Mouse (Mus musculus) ES-Bruce4 (cell line): Measurements from ENCODE around the gene Actn3.

Source experiments
- CTCF ChIP-seq: IDR thresholded peaks from one replicate; pipeline ENCODE4 v1.8.1; 2011; ENCODE audit warnings: low read depth, low read length
- EP300 ChIP-seq: IDR thresholded peaks from 2 replicates; pipeline ENCODE4 v1.6.1; 2011; ENCODE audit warnings: low read depth, low read length; ENCODE audit not compliant: insufficient read depth
- POLR2A ChIP-seq: IDR thresholded peaks from one replicate; pipeline ENCODE4 v1.8.1; 2011; ENCODE audit warnings: low read length; ENCODE audit not compliant: insufficient read depth

DNA sequence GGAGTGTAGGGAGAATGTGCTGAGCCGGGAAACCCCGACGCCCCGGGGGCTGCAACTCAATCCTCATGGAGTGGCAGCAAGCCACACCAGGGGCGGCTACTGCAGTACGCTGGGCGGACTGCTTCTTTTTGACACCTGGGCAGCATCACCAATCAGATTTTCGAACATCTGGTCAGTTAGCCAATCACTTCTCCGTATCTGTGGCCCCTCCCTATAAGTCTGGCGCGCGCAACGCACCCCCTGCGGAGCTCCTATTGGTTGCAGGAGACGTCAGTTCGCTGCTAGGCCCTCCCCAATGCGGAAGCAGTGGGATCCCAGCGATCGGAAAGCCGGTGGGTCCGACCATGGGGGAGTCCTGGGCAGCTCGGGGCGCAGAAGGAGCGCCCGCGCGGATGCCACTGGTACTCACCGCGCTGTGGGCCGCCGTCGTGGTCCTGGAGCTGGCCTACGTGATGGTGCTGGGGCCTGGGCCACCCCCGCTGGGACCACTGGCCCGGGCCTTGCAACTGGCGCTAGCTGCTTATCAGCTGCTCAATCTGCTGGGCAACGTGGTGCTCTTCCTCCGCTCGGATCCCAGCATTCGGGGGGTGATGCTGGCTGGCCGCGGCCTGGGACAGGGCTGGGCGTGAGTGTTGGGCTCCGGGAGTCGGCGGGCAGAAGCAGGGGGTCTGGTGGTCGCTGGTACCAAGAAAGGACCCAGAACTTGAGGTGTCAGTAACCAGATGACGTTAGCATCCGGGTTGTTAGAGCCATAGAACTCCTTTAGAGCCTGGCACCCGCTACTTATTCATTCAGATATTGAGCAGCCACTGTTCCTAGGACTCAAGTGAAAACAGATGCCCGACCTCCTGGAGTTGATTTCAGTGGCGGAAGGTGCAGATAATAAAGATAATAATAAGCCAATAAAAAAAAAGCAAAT is 955 bp upstream of the Actn3 start, which contains the start of gene Zdhhc24:
- TF ChIP-seq EP300: no peak
- TF ChIP-seq CTCF: no peak
- TF ChIP-seq POLR2A: peak; percentile 63
